Mouse (Mus musculus): ENCODE measurements around the gene Capn1. TPM values are rescaled to one million over a fixed set of nuclear protein-coding genes. Genes with fewer than 3 reads are reported as not detected.

Gene Capn1
- polyA plus RNA-seq, 1 experiment from 2014 or later, result 21.2 TPM

DNA sequence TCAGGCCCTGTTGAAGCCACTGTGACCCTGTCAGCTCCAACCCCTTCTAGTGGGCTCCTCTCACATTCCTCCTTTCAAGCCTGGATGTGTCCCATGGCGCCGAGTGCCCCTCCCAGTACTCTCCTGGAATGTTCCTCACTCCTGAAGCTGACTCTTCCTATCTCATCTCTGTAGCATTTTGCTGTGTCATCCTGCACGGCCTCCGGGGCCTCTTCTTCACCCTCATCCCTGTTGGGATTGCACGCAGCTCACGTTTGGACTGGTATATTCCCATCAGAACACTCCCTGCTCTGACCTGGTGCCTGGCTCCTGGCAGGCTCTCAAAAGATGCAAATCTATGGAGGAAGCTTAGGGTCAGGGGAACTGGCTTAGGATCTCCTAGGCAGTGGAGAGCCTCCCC is 48.9 kb downstream of the Capn1 start:
- no peak for TF ChIP-seq CTCF (IDR thresholded peaks at IDR 0.05; ENCODE audit: low read depth)
- no peak for TF ChIP-seq EP300 (optimal IDR thresholded peaks at IDR 0.05)
- Histone ChIP-seq H3K27ac (replicated peaks) (no peak overlapping the region), H3K9ac (ENCODE audit: low read length) (no peak overlapping the region), H3K4me1 (replicated peaks; ENCODE audit: control insufficient read depth, insufficient read depth) (no peaks in the 10 kb centered on the region; the same call in 1 of the 2 replicates), H3K4me2 (replicated peaks; ENCODE audit: low read depth) (no peak overlapping the region), H3K9me3 (ENCODE audit: control insufficient read depth, low read length) (no peaks in the 10 kb centered on the region), H3K4me3 (ENCODE audit: low read depth, low read length) (no peak overlapping the region), H3K27me3 (ENCODE audit: control insufficient read depth, insufficient read depth, low read length) (no peaks in the 10 kb centered on the region), H3K36me3 (ENCODE audit: control insufficient read depth, insufficient read depth, low read length) (no peaks in the 10 kb centered on the region)
- no peak for DNase-seq (ENCODE audit: low spot score)
- 70% methylated on average over 6 of the region's 6 CpGs for WGBS
- no peak for ATAC-seq (ENCODE audit: low FRiP score, low TSS enrichment)

DNA sequence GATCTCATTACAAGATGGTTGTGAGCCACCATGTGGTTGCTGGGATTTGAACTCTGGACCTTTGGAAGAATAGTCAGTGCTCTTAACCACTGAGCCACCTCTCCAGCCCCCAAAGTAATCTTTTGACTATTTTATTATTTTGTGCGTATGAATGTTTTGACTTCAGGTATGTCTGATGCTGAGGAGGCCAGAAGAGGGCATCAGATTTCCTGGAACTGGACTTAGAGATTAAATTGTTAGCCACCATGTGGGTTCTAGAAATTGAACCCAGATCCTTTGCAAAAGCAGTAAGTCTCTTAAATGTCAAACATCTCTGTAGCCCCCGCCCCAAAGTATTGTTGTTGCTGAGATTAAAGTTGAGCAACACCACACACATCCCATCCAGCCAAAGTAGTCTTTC is 49.8 kb downstream of the Capn1 start:
- TF ChIP-seq EP300 (optimal IDR thresholded peaks at IDR 0.05) (no peak), CTCF (IDR thresholded peaks at IDR 0.05; ENCODE audit: low read depth) (no peak)
- DNase-seq (ENCODE audit: low spot score), result no peak
- Histone ChIP-seq H3K27me3 (ENCODE audit: control insufficient read depth, insufficient read depth, low read length) (no peaks in the 10 kb centered on the region), H3K27ac (replicated peaks) (no peak overlapping the region), H3K4me2 (replicated peaks; ENCODE audit: low read depth) (no peak overlapping the region), H3K9ac (ENCODE audit: low read length) (no peak overlapping the region), H3K36me3 (ENCODE audit: control insufficient read depth, insufficient read depth, low read length) (no peaks in the 10 kb centered on the region), H3K4me1 (replicated peaks; ENCODE audit: control insufficient read depth, insufficient read depth) (no peaks in the 10 kb centered on the region; the same call in 1 of the 2 replicates), H3K9me3 (ENCODE audit: control insufficient read depth, low read length) (no peaks in the 10 kb centered on the region), H3K4me3 (ENCODE audit: low read depth, low read length) (no peak overlapping the region)
- no peak for ATAC-seq (ENCODE audit: low FRiP score, low TSS enrichment)
- WGBS, result 94% methylated on average over 2 of the region's 2 CpGs

DNA sequence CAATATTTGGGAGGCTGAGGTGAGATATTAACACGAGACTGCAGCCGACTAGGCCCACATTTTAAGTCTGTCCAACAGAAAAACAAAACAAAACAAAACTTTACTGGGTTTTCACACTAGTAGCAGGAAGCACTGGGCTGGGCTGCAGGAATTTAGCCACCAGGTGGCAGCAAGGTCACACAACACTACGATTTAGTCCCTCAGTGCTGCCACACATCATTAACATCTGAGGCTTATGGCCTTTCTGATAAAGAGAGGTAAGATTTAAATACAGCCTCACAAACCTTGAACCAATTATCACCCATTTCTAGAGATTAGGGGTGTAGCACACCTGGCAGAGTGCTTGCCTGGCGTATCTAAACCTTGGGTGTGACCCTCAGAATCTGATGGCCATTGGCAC is 50.4 kb downstream of the Capn1 start:
- WGBS, result 16% methylated on average over 4 of the region's 4 CpGs
- H3K9ac ChIP-seq (ENCODE audit: low read length), result no peak overlapping the region
- no peaks in the 10 kb centered on the region for H3K36me3 ChIP-seq (ENCODE audit: control insufficient read depth, insufficient read depth, low read length)
- DNase-seq (ENCODE audit: low spot score) (peak; percentile 86), ATAC-seq (ENCODE audit: low FRiP score, low TSS enrichment) (peak; percentile 61)
- H3K4me3 ChIP-seq (ENCODE audit: low read depth, low read length), result no peak overlapping the region
- H3K4me2 ChIP-seq (replicated peaks; ENCODE audit: low read depth), result no peak overlapping the region
- no peaks in the 10 kb centered on the region for H3K9me3 ChIP-seq (ENCODE audit: control insufficient read depth, low read length)
- no peaks in the 10 kb centered on the region; the same call in 1 of the 2 replicates for H3K4me1 ChIP-seq (replicated peaks; ENCODE audit: control insufficient read depth, insufficient read depth)
- H3K27ac ChIP-seq (replicated peaks), result no peak overlapping the region
- no peak for TF ChIP-seq EP300 (optimal IDR thresholded peaks at IDR 0.05)
- TF ChIP-seq CTCF (IDR thresholded peaks at IDR 0.05; ENCODE audit: low read depth), result peak; percentile 96
- no peaks in the 10 kb centered on the region for H3K27me3 ChIP-seq (ENCODE audit: control insufficient read depth, insufficient read depth, low read length)

DNA sequence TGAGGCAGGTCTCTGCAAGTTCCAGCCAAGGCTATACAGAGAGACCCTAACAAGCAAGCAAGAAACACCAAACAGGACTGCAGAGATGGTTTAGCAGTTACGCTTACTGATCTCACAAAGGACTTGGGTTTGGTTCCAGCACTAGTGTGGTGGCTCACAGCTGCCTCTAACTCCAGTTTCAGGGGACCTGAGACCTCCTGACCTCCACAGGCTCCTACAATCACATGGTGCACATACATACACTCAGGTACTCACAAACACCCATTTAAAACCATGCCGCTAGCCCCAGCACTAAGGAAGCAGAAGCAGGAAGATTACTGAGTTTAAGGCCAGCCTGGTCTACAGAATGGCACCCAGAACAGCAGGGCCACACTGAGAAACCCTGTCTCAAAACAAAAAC is 50.9 kb downstream of the Capn1 start:
- DNase-seq (ENCODE audit: low spot score) (no peak), ATAC-seq (ENCODE audit: low FRiP score, low TSS enrichment) (no peak)
- H3K36me3 ChIP-seq (ENCODE audit: control insufficient read depth, insufficient read depth, low read length), result no peaks in the 10 kb centered on the region
- H3K9me3 ChIP-seq (ENCODE audit: control insufficient read depth, low read length), result no peaks in the 10 kb centered on the region
- TF ChIP-seq CTCF (IDR thresholded peaks at IDR 0.05; ENCODE audit: low read depth), result no peak
- no peak for TF ChIP-seq EP300 (optimal IDR thresholded peaks at IDR 0.05)
- no peak overlapping the region for H3K9ac ChIP-seq (ENCODE audit: low read length)
- H3K27ac ChIP-seq (replicated peaks), result no peak overlapping the region
- H3K4me3 ChIP-seq (ENCODE audit: low read depth, low read length), result no peak overlapping the region; the same call in 1 of the 2 replicates
- no peaks in the 10 kb centered on the region for H3K27me3 ChIP-seq (ENCODE audit: control insufficient read depth, insufficient read depth, low read length)
- no peaks in the 10 kb centered on the region; the same call in 1 of the 2 replicates for H3K4me1 ChIP-seq (replicated peaks; ENCODE audit: control insufficient read depth, insufficient read depth)
- H3K4me2 ChIP-seq (replicated peaks; ENCODE audit: low read depth), result peak overlapping the region; percentile 91
- 77% methylated on average over 2 of the region's 2 CpGs for WGBS

DNA sequence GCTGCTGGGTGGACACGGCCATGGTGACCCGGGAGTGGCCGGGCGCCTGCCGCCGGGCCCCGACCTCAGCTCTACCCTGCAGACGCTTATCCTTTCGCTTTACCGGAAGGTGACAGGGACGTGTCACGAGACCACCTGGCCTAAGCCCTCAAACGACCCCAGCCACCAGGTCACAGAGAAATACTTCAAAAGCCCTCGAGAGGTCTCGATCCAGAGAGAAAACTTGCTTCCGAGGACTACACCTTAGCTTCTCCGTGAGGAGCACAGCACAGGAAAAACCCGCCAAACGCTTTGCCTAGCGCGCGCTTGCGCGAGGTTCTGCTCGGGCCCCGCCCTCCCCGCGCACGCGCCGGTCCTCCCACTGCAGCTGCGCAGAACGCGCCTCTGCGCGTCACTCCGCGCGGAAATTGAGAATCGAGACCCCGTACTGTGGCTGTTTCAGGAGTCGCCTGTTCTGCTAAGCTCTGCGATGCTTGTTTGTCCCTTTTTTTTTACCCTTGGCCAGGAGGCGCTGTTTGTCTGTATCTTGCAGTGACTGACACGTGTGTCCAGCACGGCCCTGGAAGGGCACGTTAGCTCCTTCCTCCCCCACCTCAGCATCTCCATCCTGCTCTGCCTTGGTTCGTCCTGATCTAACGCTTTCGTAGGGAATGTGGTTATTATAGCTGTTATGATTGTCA is 51.7 kb downstream of the Capn1 start, which contains the start of gene Pola2:
Pola2 (minus strand) TSS at position 320 of the 680 bp plus-strand sequence.
- Histone ChIP-seq H3K4me3 (ENCODE audit: low read depth, low read length) (peak within 1 kb of the TSS; percentile 73), H3K9me3 (ENCODE audit: control insufficient read depth, low read length) (no peaks in the 10 kb centered on the region), H3K9ac (ENCODE audit: low read length) (peak within 1 kb of the TSS; percentile 74), H3K27me3 (ENCODE audit: control insufficient read depth, insufficient read depth, low read length) (no peaks in the 10 kb centered on the region), H3K36me3 (ENCODE audit: control insufficient read depth, insufficient read depth, low read length) (no peaks in the 10 kb centered on the region), H3K4me2 (replicated peaks; ENCODE audit: low read depth) (peak within 1 kb of the TSS; percentile 91), H3K27ac (replicated peaks) (peak within 1 kb of the TSS; percentile 56), H3K4me1 (replicated peaks; ENCODE audit: control insufficient read depth, insufficient read depth) (no peaks in the 10 kb centered on the region; the same call in 1 of the 2 replicates)
- peak; percentile 90 for DNase-seq (ENCODE audit: low spot score)
- under 1% methylated on average over 49 of the region's 50 CpGs for WGBS
- no peak for TF ChIP-seq EP300 (optimal IDR thresholded peaks at IDR 0.05)
- TF ChIP-seq CTCF (IDR thresholded peaks at IDR 0.05; ENCODE audit: low read depth), result no peak; the same call in 1 of the 2 replicates
- ATAC-seq (ENCODE audit: low FRiP score, low TSS enrichment), result peak; percentile 86

DNA sequence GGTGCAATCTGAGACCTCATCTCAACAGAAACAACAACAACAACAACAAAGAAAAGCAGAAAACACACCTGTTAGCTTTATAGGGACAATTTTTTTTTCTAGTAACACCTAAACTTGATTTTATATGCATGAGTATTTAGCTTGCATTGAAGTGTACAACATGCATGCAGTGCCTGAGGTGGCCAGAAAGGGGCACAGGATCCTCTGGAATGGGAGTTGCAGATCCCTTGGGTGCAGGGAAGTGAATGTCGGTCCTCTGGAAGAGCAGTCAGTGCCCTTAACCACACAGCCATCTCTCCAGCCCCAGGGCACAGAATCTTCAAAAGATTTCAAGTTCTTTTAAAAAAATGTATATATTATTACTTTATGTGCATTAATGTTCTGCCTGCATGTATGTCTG is 53.0 kb downstream of the Capn1 start:
- Histone ChIP-seq H3K4me3 (ENCODE audit: low read depth, low read length) (no peak overlapping the region), H3K9me3 (ENCODE audit: control insufficient read depth, low read length) (no peaks in the 10 kb centered on the region), H3K27me3 (ENCODE audit: control insufficient read depth, insufficient read depth, low read length) (no peaks in the 10 kb centered on the region), H3K27ac (replicated peaks) (no peak overlapping the region), H3K4me2 (replicated peaks; ENCODE audit: low read depth) (peak overlapping the region; percentile 91), H3K9ac (ENCODE audit: low read length) (no peak overlapping the region), H3K4me1 (replicated peaks; ENCODE audit: control insufficient read depth, insufficient read depth) (no peaks in the 10 kb centered on the region; the same call in 1 of the 2 replicates), H3K36me3 (ENCODE audit: control insufficient read depth, insufficient read depth, low read length) (peaks cover 4% of the 10 kb centered on the region)
- 7% methylated on average over 1 of the region's 1 CpGs for WGBS
- ATAC-seq (ENCODE audit: low FRiP score, low TSS enrichment) (no peak), DNase-seq (ENCODE audit: low spot score) (no peak)
- no peak for TF ChIP-seq EP300 (optimal IDR thresholded peaks at IDR 0.05)
- peak; percentile 56 for TF ChIP-seq CTCF (IDR thresholded peaks at IDR 0.05; ENCODE audit: low read depth)

All from stomach, postnatal 0 days (tissue).